Mouse (Mus musculus) T-helper 17 cell (primary cell): ENCODE results near the gene Rpl13a.
"Not testable (repeated sequence)": the region's sequence is repeated elsewhere in the genome, so short reads cannot be mapped to it uniquely, and the experiment has no call there.

Experiments
- in situ Hi-C, 2 experiments: fragments of 300-600 bp; cut with MboI, MseI; formaldehyde crosslinking; loops; 1 replicate in 1 of 2; 2 replicates in 1 of 2; pipeline ENCODE4 v1.15.1; 2025; ENCODE audit warnings: high pct_unique_total_duplicates in 2 of 2

Gene Rpl13a

DNA sequence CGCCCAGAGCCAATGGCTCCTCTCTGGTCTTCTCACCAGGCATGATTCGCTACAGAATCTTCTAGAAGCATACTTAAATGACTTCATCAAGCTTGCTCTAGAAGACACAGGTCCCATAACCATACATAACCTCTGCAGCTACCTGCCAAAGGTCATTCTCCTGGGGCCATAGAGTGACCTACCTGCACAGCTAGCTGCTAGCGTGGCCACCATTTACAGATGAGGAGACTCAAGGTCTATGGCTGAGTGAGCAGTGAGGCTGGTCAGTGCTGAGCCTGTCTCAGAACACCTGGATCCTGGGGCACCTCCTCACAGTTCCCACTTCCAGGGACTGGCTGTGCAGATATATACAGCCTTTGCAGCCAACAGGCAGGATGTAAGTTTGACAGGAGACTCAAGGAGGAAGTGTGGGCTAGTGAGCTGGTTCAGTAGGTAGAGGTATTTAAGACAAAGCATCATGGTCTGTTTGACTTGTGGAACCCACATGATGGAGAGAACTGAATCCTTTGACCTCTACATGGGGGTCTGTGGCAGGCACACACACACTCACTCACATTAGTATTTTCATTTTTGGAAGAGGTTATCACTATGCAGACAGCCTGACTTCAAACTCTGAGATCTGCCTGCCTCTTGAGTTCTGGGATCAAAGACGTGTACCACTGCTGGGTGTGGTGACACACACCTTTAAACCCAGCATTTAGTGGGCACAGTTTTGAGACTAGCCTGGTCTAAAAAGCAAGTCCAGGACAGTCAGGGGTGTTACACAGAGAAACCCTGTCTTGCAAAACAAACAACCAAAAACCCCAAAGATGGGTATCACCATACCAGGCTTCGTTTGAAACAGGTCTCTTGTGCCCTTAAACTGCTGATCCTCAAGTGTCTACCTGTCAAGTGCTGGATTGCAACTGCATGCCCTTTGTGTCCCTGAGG lies 8.5 kb downstream of the Rpl13a start:
- in situ Hi-C loops: loop anchor here in 1 of 2 experiments (5.0 kb wide), 1 partner anchor 268 kb away; no protein-coding TSS in a partner anchor

- in situ Hi-C loops: no loop called here
Observed at GRCm38 (mm10) chr7:45118336-45118735, 10.2 kb downstream of the Rpl13a start.

GRCm38 (mm10) chr7:45117566-45117965 lies 11.0 kb downstream of the Rpl13a start:
- in situ Hi-C loops: no loop called here

- in situ Hi-C loops: no loop called here
Observed at GRCm38 (mm10) chr7:45113476-45113875, 15.1 kb downstream of the Rpl13a start.

- in situ Hi-C loops: no loop called here
Observed at GRCm38 (mm10) chr7:45112529-45112928, 16.0 kb downstream of the Rpl13a start.

GRCm38 (mm10) chr7:45111940-45112339 lies 16.6 kb downstream of the Rpl13a start:
- in situ Hi-C loops: no loop called here

DNA sequence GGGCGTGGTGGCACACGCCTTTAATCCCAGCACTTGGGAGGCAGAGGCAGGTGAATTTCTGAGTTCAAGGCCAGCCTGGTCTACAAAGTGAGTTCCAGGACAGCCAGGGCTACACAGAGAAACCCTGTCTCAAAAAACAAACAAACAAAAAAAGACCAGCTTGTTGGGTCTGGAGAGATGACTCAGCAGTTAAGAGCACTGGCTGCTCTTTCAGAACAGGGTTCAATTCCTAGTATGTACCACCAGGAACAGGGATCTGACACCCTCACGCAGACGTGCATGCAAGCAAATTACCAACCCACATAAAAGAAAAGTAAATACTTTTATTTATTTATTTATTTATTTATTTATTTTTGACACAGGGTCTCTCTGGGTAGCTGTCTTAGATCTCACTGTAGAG lies 18.5 kb downstream of the Rpl13a start:
- in situ Hi-C loops: not testable (repeated sequence)

DNA sequence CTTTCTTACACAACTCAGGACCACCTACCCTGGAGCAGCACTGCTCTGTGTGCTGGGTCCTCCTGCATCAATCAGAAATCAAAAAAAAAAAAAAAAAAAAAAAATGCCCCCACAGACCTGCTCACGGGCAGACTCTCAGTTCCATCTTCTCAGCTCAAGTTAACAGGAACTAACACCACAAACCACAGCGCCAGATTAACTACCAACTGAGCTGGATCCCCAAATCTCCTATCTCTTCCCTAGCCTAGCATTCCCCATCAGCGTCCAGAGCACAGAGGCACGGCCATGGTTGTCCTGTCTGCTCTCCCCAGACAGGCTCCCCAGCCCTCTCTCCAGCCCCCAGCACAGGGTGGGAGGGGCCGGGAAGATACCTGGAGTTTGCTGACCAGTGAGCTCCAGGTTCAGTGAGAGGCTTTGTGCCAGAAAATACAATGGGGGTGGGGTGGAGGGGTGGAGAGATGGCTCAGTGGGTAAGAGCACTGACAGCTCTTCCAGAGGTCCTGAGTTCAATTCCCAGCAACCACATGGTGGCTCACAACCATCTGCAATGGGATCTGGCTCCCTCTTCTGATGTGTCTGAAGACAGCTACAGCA lies 21.4 kb downstream of the Rpl13a start:
- in situ Hi-C loops: no loop called here

DNA sequence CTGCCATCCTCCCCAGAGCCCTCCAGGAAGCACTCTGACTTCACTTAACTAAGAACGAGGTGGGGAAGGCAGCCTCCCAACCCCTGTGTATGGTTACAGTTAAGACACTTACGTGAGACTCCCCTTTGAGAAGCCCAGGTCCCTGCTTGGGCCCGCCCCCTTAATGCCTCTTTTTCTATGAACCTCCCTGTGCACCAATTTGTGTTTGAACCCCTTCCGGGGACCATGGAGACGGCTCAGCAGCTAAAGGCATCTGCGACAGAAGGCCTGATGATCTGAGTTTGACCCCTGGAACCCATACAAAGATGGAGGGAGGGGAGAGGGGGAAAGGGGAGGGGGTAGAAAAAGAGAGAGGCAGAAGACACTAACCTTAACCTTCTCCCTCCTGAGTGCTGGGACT lies 22.1 kb downstream of the Rpl13a start:
- in situ Hi-C loops: no loop called here

DNA sequence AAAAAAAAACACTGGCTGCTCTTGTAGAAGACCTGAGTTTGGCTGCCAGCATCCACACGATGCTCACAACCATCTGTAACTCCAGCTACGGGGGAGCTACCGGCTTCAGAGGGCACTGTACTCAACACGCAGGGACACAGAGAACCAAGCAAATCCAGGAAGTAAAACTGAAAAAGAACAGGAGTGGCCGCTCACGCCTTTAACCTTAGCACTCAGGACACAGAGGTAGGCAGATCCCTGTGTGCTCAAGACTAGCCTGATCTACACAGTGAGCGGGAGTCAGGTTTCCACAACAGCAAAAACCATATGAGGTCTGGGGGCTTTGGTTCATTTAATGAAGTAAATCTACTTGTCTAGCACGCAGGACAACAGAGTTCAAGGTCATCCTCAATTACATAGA lies 23.1 kb downstream of the Rpl13a start:
- in situ Hi-C loops: no loop called here

GRCm38 (mm10) chr7:45104941-45105340 lies 23.6 kb downstream of the Rpl13a start:
- in situ Hi-C loops: no loop called here

DNA sequence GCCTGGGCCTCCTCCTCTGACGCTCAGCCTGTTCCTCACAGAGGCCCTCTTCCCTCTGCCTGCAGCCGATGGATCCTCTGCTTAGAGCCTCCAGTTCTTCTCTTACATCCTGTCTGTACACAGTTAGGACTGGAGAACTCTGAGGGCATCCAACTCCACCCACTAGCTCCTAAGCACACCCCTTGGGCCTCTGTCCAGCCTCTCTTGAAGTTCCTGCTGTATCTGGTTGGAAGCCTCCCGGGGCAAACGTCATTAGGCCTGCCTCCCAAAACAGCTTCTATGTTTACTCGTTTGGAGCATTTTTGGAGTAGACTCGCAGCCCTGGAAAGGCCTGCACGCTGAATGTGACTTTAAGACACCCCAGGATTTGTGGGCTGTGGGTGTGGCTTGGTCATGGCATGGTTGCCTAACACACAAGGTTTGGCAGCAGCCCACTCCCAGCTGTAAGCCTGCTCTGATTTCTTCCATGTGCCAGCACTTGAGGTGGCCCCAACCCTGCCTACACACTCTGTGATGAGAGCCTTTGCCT lies 24.8 kb downstream of the Rpl13a start, which contains the start of gene Fcgrt:
Gene Fcgrt (minus strand): TSS at position 200 of the 529 bp plus-strand sequence.
- in situ Hi-C loops: no loop called here

GRCm38 (mm10) chr7:45102940-45103585 lies 25.5 kb downstream of the Rpl13a start:
- in situ Hi-C loops: no loop called here

DNA sequence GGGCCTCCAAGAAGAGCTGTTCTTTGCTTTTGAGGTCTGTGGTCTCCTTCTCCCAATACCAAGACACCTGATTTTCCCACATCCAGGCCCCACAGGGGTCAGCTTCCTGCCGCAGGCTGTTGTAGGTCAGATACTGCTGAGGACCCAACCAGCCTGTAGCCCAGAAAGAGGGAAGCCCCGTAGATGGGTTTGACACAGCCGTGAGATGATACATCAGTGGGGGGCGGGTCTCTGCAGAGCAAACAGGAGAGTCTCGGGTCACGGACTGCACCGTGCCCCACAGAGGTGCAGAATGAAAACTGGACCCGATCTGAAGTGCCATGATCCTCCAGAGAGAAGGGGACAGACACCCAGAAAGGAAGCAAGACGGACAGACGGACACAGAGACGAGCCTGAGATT lies 26.1 kb downstream of the Rpl13a start:
- in situ Hi-C loops: no loop called here

- in situ Hi-C loops: no loop called here
Observed at GRCm38 (mm10) chr7:45100046-45100445, 28.5 kb downstream of the Rpl13a start.

DNA sequence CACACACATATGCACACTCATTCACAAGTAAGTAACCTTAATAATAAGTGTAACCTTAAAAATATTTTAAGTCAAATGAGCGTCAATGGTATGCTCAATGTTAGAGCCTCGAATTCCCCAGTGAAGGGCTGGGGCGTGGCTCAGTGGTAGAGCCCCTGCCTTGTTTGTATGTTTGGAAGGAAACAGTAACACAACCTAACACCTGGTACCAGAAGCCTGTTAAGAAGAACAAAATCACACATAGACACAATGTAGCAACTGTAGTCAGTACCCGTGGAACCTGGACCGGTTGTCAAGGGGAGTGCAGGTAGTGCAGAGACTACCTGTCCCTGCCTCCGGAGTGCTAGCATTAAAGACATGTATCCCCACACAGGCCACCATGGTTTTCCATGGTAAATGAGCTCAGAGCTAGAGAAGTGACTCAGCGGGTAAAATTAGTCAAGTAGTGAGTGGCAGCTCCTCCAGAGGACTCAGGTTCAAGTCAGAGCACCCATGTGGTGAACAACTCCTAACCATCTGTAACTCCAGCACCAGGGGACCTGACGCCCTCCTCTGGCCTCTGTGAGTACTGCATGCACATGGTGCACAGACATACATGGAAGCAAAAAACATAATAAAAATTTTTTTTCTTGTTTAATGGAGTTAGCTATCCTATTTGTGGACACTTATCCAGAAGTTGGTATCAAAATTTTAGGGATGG lies 29.9 kb downstream of the Rpl13a start:
- in situ Hi-C loops: no loop called here

- in situ Hi-C loops: no loop called here
Observed at GRCm38 (mm10) chr7:45097479-45097878, 31.1 kb downstream of the Rpl13a start.

GRCm38 (mm10) chr7:45095965-45096364 lies 32.6 kb downstream of the Rpl13a start:
- in situ Hi-C loops: not testable (repeated sequence)

DNA sequence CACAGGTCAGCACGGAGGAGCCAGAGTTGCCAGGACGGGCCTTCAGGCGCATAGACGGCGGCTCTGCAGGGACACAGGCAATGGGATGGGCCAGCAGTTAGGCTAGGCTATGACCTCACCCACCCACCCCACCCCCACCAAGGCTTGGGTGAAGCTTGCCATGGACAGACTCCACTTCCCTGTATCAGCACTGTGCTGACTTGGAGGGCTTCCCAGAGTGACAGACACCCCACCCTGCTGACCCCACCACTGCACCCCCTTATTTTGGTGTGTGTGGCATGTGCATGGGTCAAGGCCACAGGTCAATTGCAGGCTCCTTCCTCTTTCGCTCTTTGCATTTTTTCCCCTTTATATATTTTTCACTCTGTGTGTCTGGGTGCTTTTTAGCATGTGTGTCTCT lies 33.2 kb downstream of the Rpl13a start:
- in situ Hi-C loops: no loop called here

DNA sequence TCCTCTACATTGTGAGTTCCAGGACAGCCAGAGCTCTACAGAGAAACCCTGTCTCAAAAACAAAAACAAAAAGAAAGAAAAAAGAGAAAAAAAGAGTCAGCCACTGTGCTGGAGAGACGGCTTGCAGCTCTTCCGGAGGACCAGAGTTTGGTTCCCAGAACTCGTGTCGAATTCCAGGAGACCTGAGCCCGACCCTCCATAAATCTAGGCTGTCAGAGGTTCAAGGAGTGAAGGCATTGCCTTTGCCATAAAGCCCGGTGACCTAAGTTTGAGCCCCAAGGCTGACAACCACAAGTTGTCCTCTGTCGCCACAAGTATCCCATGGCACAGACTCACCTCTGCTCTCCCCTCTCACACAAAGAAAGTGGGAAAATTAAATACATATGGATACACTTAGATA lies 34.4 kb downstream of the Rpl13a start:
- in situ Hi-C loops: no loop called here

GRCm38 (mm10) chr7:45093516-45093905 lies 35.0 kb downstream of the Rpl13a start:
- in situ Hi-C loops: no loop called here
